Mouse (Mus musculus): ENCODE results near the gene Atp6v0e.

Atp6v0e gene

DNA sequence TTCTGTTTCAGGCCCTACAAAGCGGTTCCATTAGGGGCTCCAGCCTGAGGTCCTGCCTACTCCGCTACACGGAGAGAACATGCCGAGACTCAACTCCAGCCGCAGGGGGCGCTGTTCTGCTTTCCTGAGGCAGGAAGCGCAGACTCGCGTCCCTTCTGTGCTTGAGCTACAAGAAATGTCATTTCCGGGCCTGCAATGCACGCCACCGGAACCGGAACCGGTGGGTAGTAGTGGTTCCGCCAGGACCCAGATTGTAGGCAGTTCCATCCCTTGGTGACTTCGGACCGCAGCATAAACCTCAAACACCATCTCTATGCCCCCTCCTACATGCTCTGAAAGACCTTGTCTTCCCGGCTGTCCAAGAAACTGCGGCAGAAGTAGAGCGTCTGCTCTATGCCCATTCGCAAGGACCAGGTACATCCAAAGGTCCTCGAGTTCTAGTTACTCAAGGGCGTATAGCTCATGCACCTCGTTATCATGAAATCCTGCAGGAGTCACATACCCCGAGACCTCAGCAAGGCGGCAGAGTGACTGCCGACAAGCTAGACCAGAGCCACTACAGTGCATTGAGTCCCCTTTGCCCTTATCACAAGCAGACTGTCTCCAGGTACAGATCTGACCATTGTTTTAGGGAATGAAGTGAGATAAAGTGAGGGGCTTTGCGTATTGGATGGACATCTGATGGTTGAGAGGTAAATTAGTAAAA lies at the start of gene Atp6v0e:
Atp6v0e (plus strand) TSS at position 254 of the 706 bp plus-strand sequence.
- DNase-seq (ENCODE audit: low spot score), result peak; percentile 89

DNA sequence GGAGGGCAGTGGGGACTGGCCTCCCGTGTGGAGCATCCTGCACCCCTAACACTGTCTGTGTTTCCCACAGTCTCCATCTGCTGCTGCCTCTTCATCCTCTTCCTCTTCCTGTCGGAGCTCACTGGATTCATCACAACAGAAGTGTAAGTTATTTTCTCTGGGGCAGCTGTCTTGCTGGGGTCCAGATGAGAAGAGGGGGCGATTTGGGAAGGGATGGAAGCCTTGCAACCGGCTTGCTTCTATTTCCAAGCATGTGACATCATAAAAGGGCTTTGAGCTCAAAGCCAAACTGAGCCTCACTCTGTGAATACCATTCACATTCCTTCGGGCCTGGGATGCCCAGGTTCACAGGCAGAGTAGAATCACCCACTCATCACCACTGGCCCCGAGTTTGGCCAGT lies 48.7 kb upstream of the Atp6v0e start:
- no peak for DNase-seq (ENCODE audit: low spot score)

DNA sequence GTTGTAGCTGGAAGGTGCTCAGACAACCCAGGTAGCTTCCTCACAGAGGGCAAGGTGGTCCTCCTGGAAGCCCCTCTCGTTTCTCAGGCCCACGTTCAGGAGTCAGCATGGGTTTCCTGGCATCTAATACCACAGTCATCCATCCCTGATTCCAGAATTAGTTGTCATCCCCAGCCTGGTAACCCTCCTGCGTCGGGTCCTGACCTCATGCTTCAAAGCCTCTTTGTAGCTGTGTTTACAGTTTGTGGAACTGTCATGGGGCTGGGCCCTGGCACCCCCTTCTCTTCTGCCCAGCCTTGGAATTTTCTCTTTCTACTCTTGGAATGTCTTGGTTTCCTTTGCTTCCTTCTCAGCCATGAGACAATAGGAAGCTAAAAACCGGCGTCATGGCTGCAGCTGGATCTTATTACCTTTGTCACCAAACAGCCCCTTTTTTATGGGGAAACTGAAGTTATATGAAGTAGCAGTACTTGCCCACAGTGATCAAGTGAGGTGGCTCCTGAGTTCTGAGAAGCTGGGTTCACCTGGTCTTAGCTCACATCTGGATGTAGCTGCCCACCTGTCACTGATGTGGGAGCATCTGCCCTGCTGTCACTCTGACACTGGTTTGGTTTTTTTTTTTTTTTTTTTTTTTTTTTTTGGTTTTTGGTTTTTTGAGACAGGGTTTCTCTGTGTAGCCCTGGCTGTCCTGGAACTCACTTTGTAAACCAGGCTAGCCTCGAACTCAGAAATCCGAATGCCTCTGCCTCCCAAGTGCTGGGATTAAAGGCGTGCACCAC lies 48.1 kb upstream of the Atp6v0e start:
- no peak for DNase-seq (ENCODE audit: low spot score)

DNA sequence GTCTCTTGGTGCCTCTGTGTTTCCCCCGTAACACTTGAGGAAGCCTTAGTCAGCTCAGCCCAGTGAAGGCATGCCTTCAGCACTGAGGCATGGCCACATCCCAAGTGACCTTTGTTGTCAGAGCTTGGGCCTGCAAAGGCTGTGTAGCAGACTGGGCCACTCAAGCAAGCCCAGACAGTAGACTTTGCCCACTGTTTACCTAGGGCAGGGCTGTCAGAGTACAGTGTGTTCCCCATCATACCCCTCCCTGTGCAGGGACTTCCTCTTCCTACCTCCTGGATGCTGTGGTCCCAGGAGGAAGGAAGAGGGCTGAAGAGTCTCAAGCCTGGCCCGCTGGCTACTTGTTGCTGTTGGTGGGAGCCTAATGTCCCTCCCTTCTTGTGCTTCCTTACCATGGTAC lies 46.3 kb upstream of the Atp6v0e start:
- no peak for DNase-seq (ENCODE audit: low spot score)

DNA sequence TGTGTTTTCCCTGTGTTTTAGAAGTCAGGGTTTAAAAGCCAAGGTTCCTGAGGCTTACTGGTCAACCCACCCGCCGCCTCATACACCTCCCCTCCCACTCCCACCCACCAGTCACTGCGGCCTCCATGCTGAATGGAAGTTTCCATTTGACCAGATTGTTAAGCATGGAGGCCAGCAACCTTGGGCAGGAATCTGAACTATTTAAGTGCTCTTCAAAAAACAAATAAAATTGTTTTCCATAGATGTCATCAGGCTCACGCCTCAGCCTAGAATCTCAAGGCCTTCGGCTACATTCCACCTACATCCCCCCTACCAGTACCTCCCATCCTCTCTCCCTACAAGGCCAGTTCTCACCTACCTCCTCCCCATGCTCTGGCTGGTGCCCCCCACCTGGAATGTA lies 44.5 kb upstream of the Atp6v0e start:
- DNase-seq (ENCODE audit: low spot score), result no peak

DNA sequence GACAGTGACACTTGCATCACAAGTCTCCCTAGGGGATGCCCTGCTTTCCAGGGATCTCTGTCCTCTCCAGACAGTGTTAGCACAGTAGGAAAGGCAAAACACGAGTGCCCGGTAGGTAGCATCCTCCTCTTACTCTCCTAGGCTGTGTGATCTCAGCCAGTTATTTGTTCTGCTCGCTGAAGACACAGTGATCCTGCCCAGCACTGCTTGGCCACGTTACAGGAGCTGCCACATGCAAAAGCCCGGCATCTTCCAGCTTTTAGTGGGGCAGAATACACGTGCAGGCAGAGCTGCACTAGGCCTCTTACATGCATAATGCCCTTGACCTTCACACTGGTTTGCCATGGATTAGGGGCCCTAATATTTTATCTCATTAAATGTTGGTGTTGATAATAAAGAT lies 43.5 kb upstream of the Atp6v0e start:
- no peak for DNase-seq (ENCODE audit: low spot score)

DNA sequence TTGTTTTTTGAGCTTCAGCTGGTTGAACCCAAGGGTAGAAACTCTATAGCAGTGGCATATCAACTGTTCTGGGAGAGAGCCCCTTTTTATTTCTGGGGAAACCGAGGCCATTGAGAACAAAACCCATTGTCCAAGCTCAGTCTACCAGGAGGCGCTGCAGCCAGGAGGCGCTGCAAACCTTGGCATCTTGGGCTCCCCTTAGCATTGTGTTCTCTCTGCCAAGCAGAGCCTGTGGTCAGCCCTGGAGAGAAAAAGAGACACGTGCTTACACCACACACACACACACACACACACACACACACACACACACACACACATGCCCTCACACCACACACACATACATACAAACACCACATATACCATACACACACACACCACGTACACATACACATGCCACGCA lies 42.7 kb upstream of the Atp6v0e start:
- DNase-seq (ENCODE audit: low spot score), result no peak

DNA sequence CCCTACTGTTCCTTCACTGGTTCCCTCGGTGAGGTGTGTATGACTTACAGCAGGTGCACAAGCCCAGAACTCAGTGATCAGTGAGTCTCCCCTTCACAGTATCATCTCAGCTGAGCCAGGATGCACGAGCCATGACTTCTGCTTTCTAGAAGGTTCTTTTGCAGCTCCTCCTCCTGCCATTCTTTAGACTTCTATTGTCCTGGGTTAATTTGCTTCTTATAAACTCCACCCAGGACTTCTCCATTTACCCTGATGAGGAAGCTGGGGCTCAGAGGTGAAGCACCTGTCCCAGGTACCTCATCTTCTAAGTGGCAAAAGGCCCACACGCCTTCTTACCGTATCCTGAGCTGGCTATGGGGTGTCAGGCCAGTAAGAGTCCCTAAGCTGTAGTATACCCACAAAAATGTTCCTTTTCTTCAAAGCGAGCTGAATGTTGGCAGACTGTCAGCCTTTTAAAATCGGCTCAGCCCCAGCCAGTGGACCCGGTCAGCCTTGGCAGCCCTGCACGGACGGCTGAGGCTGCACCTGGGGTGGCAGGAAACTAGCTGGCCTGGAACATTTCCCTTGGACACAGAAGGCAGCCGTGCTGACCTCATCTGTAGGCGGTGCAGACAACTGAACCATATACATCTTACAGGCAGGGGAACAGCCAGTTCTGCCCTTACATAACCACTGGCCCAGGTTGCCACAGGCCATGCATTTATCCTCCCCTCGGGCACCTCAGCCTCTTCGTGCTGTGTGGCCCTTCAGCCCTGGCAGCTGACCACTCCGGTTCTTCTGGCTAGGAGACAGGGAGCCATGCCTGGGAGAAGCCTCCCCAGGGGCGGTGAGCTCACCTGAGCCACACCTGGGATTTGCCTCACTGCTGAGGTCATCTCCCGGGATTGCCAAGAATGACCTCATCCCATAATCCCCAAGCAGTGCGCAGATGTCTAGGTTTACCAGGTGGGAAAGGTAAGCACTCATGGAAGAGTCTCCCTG lies 42.0 kb upstream of the Atp6v0e start:
- DNase-seq (ENCODE audit: low spot score), result no peak

DNA sequence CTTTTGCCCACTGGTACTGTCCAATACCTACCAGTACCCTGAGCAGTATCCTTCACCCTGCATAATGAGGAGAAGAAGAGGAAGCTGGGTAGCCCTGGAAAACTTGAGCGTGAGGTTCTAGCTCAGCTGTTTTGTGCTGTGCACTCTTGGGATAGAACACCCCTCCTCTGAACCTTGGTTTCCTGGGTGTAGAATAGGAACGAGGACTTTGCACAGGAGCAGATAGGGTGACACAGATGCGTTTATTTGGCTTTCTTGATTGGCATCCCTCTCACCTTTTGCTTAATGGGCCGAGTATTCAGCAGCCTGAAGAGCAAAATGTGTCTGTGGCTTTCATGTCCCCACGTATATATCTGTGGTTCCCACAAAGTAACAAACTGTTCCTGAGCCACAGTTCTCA lies 41.1 kb upstream of the Atp6v0e start:
- DNase-seq (ENCODE audit: low spot score), result no peak

DNA sequence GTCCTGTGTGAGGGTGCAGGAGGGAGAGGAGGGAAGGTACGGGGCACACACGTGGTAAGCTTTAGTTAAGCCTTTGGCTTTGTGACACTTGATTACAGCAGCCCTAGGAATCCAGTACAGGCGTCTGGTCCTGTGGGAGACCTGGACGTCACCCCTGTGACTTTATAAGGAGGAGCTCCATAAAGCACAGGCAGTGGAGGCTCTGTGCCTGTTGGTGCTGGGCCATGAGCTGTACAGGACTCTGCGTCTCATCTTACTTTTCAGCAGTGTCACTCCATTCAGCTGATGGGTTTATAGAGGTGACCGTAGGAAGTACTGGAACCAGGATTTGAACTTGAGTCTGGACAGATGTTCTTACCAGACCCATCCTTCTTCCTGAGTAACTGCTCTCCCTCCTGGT lies 39.0 kb upstream of the Atp6v0e start:
- DNase-seq (ENCODE audit: low spot score), result no peak

DNA sequence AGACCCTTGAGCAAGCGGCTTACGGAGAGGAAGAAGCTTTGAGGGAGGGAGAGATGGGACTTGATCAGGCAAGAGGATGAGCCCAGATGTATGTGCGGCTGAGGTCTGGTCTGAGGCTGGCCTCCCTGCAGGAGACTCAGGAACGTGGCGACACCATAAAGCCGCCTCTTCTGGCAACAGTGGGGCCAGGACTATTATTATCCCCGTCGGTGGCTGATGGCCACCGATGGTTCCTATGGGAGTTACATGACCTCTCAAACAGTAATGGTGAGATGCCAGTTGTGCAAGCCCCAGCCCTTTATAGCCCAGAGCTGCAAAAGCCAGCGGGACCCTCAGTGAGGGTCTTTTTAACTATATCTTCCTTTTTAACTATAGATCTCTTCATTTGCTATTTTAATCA lies 38.0 kb upstream of the Atp6v0e start:
- DNase-seq (ENCODE audit: low spot score), result no peak

DNA sequence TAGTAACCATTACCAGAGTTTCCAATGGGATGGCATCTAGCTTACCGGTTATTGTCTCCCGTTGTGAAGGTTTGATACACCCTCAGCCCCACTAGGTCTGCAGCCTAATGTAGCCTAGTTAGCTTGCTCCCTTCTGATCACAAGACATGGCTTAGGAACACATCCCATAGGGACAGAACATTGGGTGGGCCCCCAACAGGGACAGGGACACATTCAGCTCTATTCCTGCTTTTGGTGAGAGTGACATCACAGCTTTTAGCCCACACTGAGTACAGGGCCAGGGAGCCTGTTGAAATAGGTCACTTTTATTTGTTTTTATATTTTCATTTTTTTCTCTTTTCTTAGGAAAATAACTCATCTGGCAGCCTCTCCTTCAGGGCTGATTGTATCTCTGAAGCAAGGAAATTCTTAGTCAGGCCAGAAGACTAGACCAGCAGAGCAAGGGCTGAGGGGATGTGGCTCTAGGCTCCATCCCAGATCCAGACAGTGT lies 37.5 kb upstream of the Atp6v0e start:
- DNase-seq (ENCODE audit: low spot score), result no peak

DNA sequence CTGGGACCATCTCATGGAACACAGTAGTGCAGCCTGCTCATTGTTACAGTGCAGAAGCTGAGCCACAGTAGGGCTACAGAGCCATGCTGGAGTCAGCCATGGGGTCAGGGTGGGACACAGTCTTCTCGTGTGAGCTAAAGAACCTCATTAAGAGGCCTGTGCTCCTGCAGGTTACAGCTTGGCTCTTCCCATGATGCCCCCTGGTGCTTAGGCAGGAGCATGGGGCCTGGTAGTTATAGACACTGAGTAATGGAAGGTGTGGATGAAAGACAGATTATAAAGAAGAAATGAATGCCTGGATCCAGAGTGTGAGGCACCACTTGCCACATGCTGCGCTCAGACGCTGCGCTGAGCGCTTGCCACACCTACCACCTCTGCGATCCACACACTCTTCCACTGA lies 34.6 kb upstream of the Atp6v0e start:
- no peak for DNase-seq (ENCODE audit: low spot score)

DNA sequence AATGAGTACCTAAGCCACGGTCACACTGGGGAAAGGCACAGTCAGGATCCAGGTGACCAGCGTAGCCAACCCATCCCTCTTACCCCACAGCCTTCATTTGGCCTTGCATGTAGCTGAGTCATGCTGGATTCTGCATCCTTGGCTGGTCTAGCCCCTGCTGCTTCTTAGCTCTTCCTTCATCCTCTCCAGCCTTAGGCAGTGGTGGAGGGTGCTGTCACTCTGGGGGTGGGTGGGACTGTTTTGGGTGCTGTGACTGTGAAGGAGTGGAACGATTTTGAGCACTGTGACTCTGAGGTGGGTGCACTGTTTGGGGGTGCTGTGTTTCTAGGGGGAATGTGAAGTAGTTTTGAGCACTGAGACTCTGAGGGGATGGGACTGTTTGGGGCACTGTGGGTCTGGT lies 34.1 kb upstream of the Atp6v0e start:
- DNase-seq (ENCODE audit: low spot score), result no peak

DNA sequence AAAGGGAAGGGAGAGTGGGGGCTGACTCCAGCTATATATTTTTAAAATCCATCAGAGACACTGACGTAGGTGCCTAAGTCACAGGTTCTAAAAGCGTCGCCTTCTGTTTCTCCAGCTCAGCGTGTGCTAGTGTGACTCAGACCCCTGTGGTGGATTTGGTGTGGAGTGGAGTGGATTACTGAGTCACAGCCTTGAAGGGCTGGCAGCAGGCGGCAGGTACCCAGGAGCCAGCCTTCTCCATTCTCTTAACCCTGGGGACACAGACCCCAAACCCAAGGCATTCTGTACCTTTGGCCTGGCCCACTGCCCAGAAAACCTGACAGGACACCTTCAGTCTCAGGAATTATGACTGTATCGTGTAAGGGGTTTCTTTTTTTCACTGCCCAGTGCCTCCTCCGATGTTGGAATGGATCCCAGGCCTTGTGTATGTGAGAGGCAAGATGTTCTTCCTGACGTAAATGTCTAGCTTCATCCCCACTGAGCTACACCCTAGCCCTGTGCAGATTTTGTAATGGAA lies 31.2 kb upstream of the Atp6v0e start:
- no peak for DNase-seq (ENCODE audit: low spot score)

DNA sequence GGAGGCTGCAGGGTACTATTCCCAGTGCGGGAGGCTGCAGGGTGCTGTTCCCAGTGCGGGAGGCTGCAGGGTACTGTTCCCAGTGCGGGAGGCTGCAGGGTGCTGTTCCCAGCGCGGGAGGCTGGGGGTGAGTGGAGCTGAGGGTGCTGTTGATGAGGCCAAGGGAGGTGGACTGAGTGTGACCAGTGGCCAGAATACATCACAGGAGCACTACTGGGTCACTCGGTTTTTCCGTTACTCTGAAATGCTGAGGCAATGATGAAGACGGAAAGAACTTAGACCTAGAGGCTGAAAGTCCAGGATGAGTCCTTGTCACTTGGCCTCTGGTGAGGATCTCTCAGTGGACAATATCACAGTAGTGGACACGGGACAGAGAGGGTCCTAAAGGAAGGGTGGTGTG lies 29.8 kb upstream of the Atp6v0e start:
- DNase-seq (ENCODE audit: low spot score), result no peak

DNA sequence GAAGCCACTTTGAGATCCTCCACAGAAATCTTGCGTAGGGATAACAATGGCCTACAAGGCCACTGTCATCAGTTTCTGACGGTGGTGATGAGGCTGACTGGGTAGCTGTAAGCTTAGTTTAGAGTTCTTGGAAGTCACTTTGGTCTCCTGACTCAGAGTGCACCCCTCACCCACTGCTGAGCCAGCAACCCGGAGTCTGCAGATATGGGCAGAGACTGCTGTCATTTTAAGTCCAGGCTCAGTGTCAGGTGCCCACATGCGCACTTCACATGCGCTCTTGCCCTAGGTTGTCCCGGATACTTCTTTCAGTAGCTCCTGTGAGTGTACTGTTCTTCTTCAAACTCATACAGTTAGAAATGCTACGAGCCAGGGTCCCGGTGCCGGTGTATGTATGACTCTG lies 29.1 kb upstream of the Atp6v0e start:
- DNase-seq (ENCODE audit: low spot score), result no peak

DNA sequence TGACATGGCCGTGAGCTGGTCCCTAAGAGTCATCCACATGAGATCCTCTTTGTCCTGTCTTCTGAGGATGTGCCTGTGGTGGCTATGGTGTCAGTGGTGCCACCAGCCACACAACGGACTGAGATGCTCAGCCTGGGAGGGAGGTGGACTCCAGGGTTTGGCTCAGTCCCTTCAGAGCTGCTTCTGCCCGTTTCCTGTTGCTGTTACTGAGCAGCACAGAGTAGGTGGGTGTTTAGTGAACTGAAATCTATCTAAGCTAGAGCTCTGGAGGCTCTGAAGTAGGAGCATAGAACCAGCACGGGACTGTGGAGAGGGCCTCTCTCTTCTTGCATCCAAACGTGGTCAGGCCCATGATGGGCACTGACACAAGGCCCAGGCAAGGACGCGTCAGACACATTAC lies 28.5 kb upstream of the Atp6v0e start:
- no peak for DNase-seq (ENCODE audit: low spot score)

DNA sequence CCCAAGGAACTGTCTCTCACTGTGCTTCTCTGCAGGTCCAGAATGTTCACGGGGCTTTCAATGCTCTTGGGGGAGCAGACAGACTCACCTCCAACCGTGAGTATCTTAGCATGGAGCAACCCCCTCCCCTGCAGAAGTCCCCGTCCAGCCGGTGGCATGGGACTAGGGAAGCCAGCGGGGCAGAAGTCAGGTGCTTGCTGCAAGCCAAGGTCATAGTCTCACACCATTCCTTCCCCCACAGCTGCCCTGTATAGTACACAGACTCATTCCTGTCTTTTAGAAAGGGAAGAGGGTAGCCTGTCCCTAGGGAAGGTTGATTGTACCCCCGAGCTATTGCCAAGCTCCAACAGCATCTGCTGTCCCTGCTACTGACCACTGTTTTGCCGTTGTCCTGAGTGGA lies 27.1 kb upstream of the Atp6v0e start:
- DNase-seq (ENCODE audit: low spot score), result no peak

DNA sequence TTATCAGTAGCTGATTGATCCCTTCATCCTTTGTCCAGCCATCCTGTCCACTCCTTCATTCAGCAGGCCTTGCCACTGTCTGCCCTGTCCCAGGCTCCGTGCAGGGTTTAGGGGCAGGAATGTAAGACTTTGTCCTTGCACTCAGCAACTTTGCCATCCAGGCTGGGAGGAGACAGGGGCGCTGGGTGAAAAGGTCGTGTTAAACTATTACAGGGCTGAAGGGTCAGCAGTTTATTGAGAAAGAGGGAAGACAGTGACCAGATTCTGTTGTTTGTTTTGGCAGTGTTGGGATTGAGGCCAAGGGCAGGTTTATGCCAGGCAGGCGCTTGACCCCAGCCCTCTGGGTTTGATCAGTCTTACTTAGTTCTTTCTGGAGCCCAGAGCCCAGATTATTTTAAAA lies 25.2 kb upstream of the Atp6v0e start:
- DNase-seq (ENCODE audit: low spot score), result no peak

DNA sequence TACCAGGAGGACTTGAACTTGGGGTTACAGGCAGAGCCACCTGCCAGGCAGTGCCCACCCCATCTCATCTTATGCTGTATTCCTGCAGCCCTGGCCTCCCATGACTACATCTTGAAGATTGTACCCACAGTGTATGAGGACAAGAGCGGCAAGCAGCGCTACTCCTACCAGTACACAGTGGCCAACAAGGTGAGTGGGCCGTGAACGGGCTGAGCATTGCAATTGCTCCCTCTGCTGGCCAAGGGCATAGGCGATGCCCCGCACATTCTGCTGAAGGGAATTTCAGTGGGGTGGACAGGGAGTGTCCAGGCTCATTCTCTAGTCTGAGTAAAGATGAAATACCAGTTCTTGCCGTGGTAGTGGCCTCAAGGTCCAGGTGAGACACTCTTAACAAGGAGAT lies 24.4 kb upstream of the Atp6v0e start:
- DNase-seq (ENCODE audit: low spot score), result no peak

DNA sequence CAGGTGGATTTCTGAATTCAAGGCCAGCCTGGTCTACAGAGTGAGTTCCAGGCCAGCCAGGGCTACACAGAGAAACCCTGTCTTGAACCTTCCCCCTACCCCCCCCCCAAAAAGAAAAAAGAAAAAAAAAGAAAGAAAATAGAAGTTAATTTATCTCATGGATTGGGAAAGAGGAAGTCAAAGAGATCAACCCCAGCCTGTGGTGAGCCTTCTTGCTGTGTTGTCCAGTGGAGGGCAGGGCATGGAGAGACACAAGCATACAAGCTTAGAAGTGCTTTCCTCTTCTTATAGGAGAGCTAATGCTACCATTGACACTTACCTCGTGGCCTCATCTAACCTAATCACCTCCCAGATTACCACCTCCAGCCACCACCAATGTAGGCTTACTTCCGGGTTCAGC lies 23.2 kb upstream of the Atp6v0e start:
- DNase-seq (ENCODE audit: low spot score), result no peak
